Mouse (Mus musculus) G1E (cell line): ENCODE measurements at regions not wholly inside any gene's neighbourhood (a gene's known extent, or its start where the extent isn't known, plus 50 kb on each side); places are given as distances from the start of the nearest gene placed in this dataset.

Source experiments
- ATAC-seq: 2 replicates; pipeline ENCODE4 v1.8.0; 2016; ENCODE audit warnings: mild to moderate bottlenecking; ENCODE audit not compliant: insufficient number of reproducible peaks, poor library complexity, low FRiP score, severe bottlenecking; ENCODE audit errors: extremely low read depth
- DNase-seq: peaks from one replicate; pipeline ENCODE4 v3.0.0; 2012; ENCODE audit warnings: low spot score
- H3K27me3 ChIP-seq: 2 replicates; pipeline ENCODE4 v1.6.1; 2012; ENCODE audit warnings: mild to moderate bottlenecking, low read length, inconsistent platforms; ENCODE audit not compliant: insufficient read depth
- H3K36me3 ChIP-seq: replicated peaks from 2 replicates; pipeline ENCODE3; 2012; ENCODE audit warnings: mild to moderate bottlenecking, inconsistent platforms
- H3K4me1 ChIP-seq: 2 replicates; pipeline ENCODE4 v1.6.1; 2012; ENCODE audit warnings: low read depth, low read length, inconsistent platforms, mixed read lengths; ENCODE audit not compliant: insufficient read depth
- H3K4me3 ChIP-seq: 2 replicates; pipeline ENCODE4 v1.5.1; 2012; ENCODE audit warnings: low read depth, mild to moderate bottlenecking, inconsistent platforms, low read length, moderate library complexity, mixed read lengths
- H3K9me3 ChIP-seq: replicated peaks from 2 replicates; pipeline ENCODE4 v1.6.1; 2012; ENCODE audit warnings: inconsistent platforms
- CTCF ChIP-seq: IDR thresholded peaks from 2 replicates; pipeline ENCODE4 v1.5.1; 2012; ENCODE audit warnings: low read depth, low read length, inconsistent platforms, mixed read lengths
- GATA1 ChIP-seq: IDR thresholded peaks from 2 replicates; pipeline ENCODE4 v1.6.1; 2012; ENCODE audit warnings: borderline replicate concordance, low read length, inconsistent platforms, mixed read lengths
- GATA2 ChIP-seq: IDR thresholded peaks from 2 replicates; pipeline ENCODE4 v1.6.1; 2012; ENCODE audit warnings: low read depth, low read length, inconsistent platforms, borderline replicate concordance
- POLR2AphosphoS5 ChIP-seq: IDR thresholded peaks from 2 replicates; pipeline ENCODE4 v1.6.1; 2012; ENCODE audit warnings: low read depth, low read length, inconsistent platforms; ENCODE audit not compliant: insufficient replicate concordance
- TAL1 ChIP-seq: conservative IDR thresholded peaks from 2 replicates; pipeline ENCODE4 v1.6.1; 2012; ENCODE audit warnings: low read depth, low read length, inconsistent platforms, mixed read lengths

DNA sequence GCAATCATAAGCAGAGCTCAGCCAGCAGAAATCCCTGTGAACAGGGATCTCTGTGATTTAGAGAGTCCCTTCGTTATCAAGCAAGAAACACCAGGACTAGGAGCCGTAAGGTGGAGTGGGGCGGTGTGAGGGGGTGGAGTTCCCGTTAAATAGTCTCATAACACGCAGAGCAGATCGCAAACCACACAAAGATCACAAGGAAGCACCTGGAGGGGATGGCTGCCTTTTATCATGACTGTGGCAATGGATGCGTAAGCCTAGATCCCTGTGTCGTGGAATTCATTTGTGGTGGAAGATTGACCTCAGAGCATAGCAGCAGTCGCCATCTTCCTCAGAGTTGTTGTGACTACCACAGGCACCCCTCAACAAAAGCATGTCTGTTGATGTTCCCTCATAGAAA lies 159.0 kb upstream of the Haao start:
- Histone ChIP-seq H3K36me3 (no peaks in the 10 kb centered on the region), H3K4me3 (no peak overlapping the region), H3K9me3 (no peaks in the 10 kb centered on the region), H3K27me3 (peaks cover 20% of the 10 kb centered on the region), H3K4me1 (peaks cover 63% of the 10 kb centered on the region)
- DNase-seq (no peak), ATAC-seq (no peak)
- 0 out of 2 replicates have a peak, but pooled peaks have one; percentile 5 for TF ChIP-seq TAL1
- no peak for TF ChIP-seq CTCF
- no peak for TF ChIP-seq GATA2
- TF ChIP-seq GATA1: no peak

GRCm38 (mm10) chr17:84004237-84004636 lies 156.5 kb upstream of the Haao start:
- peaks cover 24% of the 10 kb centered on the region for H3K27me3 ChIP-seq
- ATAC-seq: no peak
- DNase-seq: no peak
- H3K4me1 ChIP-seq: peaks cover 51% of the 10 kb centered on the region
- H3K4me3 ChIP-seq: peak overlapping the region; percentile 44; the same call in 1 of the 2 replicates
- no peaks in the 10 kb centered on the region for H3K9me3 ChIP-seq
- TF ChIP-seq GATA1: no peak
- no peak for TF ChIP-seq GATA2
- no peak for TF ChIP-seq CTCF
- no peak for TF ChIP-seq TAL1
- no peak for TF ChIP-seq POLR2AphosphoS5
- H3K36me3 ChIP-seq: no peaks in the 10 kb centered on the region

DNA sequence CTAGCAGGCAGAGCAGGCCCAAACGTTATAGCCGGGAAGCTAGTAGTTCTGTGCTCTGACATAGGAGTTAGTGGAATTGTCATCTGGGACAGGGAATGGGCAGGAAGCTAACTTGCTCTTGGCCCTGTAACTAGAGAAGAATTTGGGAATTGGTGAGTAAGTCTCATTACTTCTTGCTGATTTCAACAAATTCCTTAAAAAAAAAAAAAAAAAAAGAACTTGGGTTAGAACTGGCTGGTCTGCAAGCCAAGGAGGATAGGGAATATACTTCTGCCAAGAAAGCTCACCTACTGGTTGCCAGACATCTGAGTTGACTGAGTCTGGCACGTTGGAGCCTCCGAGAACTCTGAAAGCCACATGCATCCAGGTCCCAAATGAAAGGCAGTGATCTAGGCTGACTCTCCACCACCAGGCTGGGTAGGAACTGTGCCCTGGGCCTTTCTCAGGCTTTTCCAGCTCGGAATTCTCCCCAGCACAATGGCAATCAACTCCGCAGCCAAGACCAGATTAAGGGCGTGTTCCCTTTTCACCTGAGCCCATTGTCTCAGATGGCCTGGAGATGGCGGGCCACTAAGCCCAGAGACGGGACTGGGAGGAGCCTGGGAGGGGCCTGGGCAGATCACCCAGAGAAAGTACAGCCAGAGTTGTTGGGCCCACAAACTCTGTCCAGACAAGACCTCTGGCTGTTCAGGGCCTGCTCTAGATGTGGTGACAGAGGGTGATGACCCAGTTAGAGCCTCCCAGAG lies 155.9 kb upstream of the Haao start:
- H3K27me3 ChIP-seq: peaks cover 29% of the 10 kb centered on the region
- ATAC-seq (peak; percentile 34; the same call in 1 of the 2 replicates), DNase-seq (no peak)
- H3K4me1 ChIP-seq: peaks cover 50% of the 10 kb centered on the region
- TF ChIP-seq TAL1: no peak
- TF ChIP-seq POLR2AphosphoS5: no peak
- TF ChIP-seq GATA1: no peak
- no peak for TF ChIP-seq CTCF
- TF ChIP-seq GATA2: no peak
- H3K4me3 ChIP-seq: no peak overlapping the region
- no peaks in the 10 kb centered on the region for H3K9me3 ChIP-seq
- H3K36me3 ChIP-seq: no peaks in the 10 kb centered on the region

DNA sequence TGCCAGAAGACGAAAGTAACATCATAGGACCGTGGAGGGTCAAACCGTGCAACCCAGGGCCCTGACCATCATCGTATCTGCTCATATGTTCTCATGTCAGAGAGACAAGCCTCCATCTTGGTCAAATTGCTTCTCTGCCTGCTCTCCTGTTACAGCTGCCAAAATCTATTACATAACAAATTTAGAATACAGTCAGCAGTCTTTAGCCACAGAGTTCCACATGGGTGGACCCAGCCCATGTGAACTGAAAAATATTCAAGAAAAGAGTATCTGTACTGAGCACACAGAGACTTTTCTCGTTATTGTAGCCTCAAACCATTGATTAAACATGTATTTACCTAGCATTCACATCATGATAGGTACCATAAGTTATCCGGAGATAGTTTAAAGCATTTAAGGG lies 155.2 kb upstream of the Haao start:
- no peak for DNase-seq
- no peak overlapping the region for H3K4me3 ChIP-seq
- no peak for ATAC-seq
- peaks cover 29% of the 10 kb centered on the region for H3K27me3 ChIP-seq
- H3K9me3 ChIP-seq: no peaks in the 10 kb centered on the region
- H3K4me1 ChIP-seq: peaks cover 50% of the 10 kb centered on the region
- TF ChIP-seq CTCF: no peak
- no peak for TF ChIP-seq GATA2
- TF ChIP-seq GATA1: no peak
- TF ChIP-seq POLR2AphosphoS5: no peak
- no peak for TF ChIP-seq TAL1
- no peaks in the 10 kb centered on the region for H3K36me3 ChIP-seq

- Histone ChIP-seq H3K36me3 (no peaks in the 10 kb centered on the region), H3K4me1 (peaks cover 56% of the 10 kb centered on the region), H3K9me3 (no peaks in the 10 kb centered on the region), H3K27me3 (peaks cover 29% of the 10 kb centered on the region), H3K4me3 (no peak overlapping the region)
- TF ChIP-seq GATA1: no peak
- TF ChIP-seq GATA2: no peak
- no peak for TF ChIP-seq TAL1
- no peak for TF ChIP-seq CTCF
- no peak for TF ChIP-seq POLR2AphosphoS5
- no peak for DNase-seq
- ATAC-seq: no peak
Measured at GRCm38 (mm10) chr17:84002327-84002726, 154.6 kb upstream of the Haao start.

- peaks cover 52% of the 10 kb centered on the region for H3K4me1 ChIP-seq
- no peaks in the 10 kb centered on the region for H3K36me3 ChIP-seq
- H3K9me3 ChIP-seq: no peaks in the 10 kb centered on the region
- TF ChIP-seq GATA2 (no peak), CTCF (no peak), POLR2AphosphoS5 (no peak)
- ATAC-seq (no peak), DNase-seq (no peak)
- no peak overlapping the region for H3K4me3 ChIP-seq
- H3K27me3 ChIP-seq: peaks cover 20% of the 10 kb centered on the region; the same call in 1 of the 2 replicates
Measured at GRCm38 (mm10) chr17:84000115-84000514, 152.4 kb upstream of the Haao start.
